Mouse (Mus musculus) kidney, adult 2 months (tissue): ENCODE results near the gene Capza1.

Source experiments
- CTCF ChIP-seq: fragments of 200-500 bp; conservative IDR thresholded peaks from 2 replicates; pipeline ENCODE4 v1.5.1; 2011; ENCODE audit warnings: low read depth, mild to moderate bottlenecking, control low read depth, low read length, moderate library complexity, mixed read lengths; ENCODE audit not compliant: insufficient read depth, insufficient read length
- POLR2A ChIP-seq: fragments of 200-500 bp; IDR thresholded peaks from one replicate; pipeline ENCODE4 v1.6.1; 2011; ENCODE audit warnings: low read depth, low read length, control low read depth

DNA sequence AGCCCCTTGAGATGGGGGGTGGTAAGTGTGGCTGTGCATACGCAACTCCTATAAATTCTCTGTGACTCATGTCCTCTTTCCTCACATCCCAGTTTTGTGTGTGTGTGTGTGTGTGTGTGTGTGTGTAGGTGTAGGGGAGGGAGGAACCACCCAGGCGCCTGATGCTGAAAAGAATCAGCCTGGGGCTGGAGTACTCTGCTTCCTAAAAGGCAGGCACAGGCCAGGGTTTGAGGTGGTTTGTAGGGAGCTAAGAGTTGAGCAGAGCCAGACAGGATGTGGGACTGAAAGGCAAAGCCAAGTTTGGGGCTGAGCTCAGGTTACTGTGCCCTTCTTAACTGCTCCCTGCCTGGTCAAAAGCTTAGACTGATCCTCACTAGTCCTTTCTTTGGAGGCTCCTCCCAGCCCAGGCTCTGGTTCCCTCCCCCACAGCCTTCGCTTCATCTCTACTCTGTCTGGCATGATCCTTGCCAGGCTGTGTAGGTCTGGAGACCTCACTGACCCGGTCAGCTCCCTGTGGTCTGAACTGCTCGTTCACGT, 73.8 kb downstream of the Capza1 start:
- TF ChIP-seq POLR2A (no peak), CTCF (no peak)
